Mouse (Mus musculus) C2C12 (cell line): ENCODE results near the gene Prodh2.

ENCODE experiments used
- CTCF ChIP-seq: IDR thresholded peaks from one replicate; pipeline ENCODE4 v1.5.1; 2011; ENCODE audit not compliant: control insufficient read depth, insufficient read depth, insufficient read length
- MYOD1 ChIP-seq: IDR thresholded peaks from one replicate; pipeline ENCODE4 v1.6.1; 2011; ENCODE audit warnings: low read depth; ENCODE audit not compliant: control insufficient read depth, insufficient read length
- USF1 ChIP-seq: IDR thresholded peaks from one replicate; pipeline ENCODE4 v1.6.1; 2011; ENCODE audit warnings: low read depth, mild to moderate bottlenecking, control low read depth, moderate library complexity

GRCm38 (mm10) chr7:30453766-30454165, 39.7 kb upstream of the Prodh2 start:
- TF ChIP-seq MYOD1: no peak
- TF ChIP-seq CTCF: no peak
- TF ChIP-seq USF1: no peak
